Mouse (Mus musculus) E14TG2a.4 (cell line): ENCODE measurements around the gene Tle4.

Experiments
- CTCF ChIP-seq: conservative IDR thresholded peaks from 2 replicates; pipeline ENCODE4 v1.5.1; 2014; ENCODE audit warnings: low read length
- NANOG ChIP-seq: IDR thresholded peaks from 2 replicates; pipeline ENCODE4 v1.6.1; 2014; ENCODE audit warnings: borderline replicate concordance, low read length, mixed read lengths

DNA sequence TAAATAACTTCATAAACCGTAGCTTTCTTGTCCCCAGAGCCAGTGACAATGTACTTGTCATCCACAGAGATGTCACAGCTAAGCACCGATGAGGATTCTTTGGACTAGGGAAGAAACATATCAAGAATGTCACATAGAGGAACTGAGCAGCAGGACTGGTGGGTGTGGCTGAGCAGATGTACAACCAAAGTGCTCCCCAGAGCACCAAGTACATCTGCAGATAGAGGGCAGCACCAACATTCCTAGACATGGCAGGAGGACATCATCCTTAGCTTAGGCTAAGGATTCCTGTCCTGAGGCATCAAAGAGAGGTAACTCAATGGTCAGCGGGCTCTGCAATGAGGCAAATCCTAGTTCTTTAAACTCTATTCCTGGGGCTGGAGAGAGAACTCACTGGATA is 148.1 kb downstream of the Tle4 start:
- TF ChIP-seq CTCF (peak; percentile 25; the same call in 1 of the 2 replicates), NANOG (no peak)
